Mouse (Mus musculus) lung, embryonic 16.5 days (tissue): ENCODE data around the gene Gm2a. TPM values are rescaled to one million over a fixed set of nuclear protein-coding genes. Genes with fewer than 3 reads are reported as not detected.
"Not testable (repeated sequence)": the region's sequence is repeated elsewhere in the genome, so short reads cannot be mapped to it uniquely, and the experiment has no call there.

ENCODE experiments used
- ATAC-seq: fragments of 200-750 bp; cut with Nextera tagmentation; 2 replicates; pipeline ENCODE4 v1.8.0; 2017; ENCODE audit warnings: low read depth, mild to moderate bottlenecking, moderate library complexity
- H3K27ac ChIP-seq: fragments of 300-500 bp; sonication (generic); 2 replicates; pipeline ENCODE4 v1.5.1; 2014; ENCODE audit warnings: mild to moderate bottlenecking, control low read depth, low read length
- H3K27me3 ChIP-seq: fragments of 300-500 bp; sonication (generic); 2 replicates; pipeline ENCODE4 v1.6.1; 2014; ENCODE audit warnings: low read depth, low read length, mixed read lengths; ENCODE audit not compliant: control insufficient read depth, insufficient read depth
- H3K36me3 ChIP-seq: fragments of 300-500 bp; sonication (generic); 2 replicates; pipeline ENCODE4 v1.6.1; 2014; ENCODE audit warnings: low read length; ENCODE audit not compliant: control insufficient read depth, insufficient read depth
- H3K4me1 ChIP-seq: fragments of 300-500 bp; sonication (generic); replicated peaks from 2 replicates; pipeline ENCODE4 v1.6.1; 2014; ENCODE audit warnings: low read length, mixed read lengths; ENCODE audit not compliant: control insufficient read depth, insufficient read depth
- H3K4me2 ChIP-seq: fragments of 300-500 bp; sonication (generic); 2 replicates; pipeline ENCODE4 v1.6.1; 2014; ENCODE audit warnings: low read depth, low read length, control low read depth
- H3K4me3 ChIP-seq: fragments of 300-500 bp; sonication (generic); 2 replicates; pipeline ENCODE4 v1.5.1; 2014; ENCODE audit warnings: mild to moderate bottlenecking, low read length, control low read depth
- H3K9ac ChIP-seq: fragments of 300-500 bp; sonication (generic); 2 replicates; pipeline ENCODE4 v1.6.1; 2014; ENCODE audit warnings: low read length, control low read depth
- H3K9me3 ChIP-seq: fragments of 300-500 bp; sonication (generic); 2 replicates; pipeline ENCODE4 v1.6.1; 2016; ENCODE audit warnings: low read length; ENCODE audit not compliant: control insufficient read depth
- WGBS: fragments of 180-500 bp; shearing (Covaris S2); extraction: QIAGEN DNeasy Blood & Tissue Kit; methylation state at CpG from one replicate; pipeline ENCODE4 v1.1.7; 2014; 5-methylcytosine and 5-hydroxymethylcytosine counted together
- polyA plus RNA-seq: library from polyadenylated mRNA; unstranded; fragments of >200 nt; fragmentation: Nextera tagmentation; extraction: Ambion mirVana; gene quantifications from 2 replicates; pipeline ENCODE4 v1.2.1, GENCODE M21; 2015

The Gm2a gene
- polyA plus RNA-seq, 1 experiment from 2014 or later, result 22.8 TPM

DNA sequence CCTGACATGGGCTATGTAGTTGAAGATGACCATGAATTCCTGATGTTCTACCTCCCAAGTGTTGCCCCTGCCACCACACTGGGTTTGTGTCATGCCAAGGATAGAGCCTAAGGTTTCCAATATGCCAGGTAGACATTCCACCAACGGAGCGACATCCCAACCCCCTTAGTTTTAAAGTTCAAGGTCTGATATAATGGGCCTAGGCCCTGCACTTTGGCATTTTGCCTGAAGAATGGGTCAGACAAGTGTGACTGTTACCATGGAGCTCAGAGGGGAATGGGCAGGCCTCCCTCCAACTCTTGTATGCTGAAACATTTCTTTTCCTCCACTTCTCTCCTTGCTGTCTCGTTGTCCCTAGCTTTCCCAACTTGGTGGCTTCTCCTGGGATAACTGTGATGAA lies 5.3 kb downstream of the Gm2a start:
- no peak for ATAC-seq
- no peaks in the 10 kb centered on the region for H3K9me3 ChIP-seq
- 74% methylated on average over 3 of the region's 3 CpGs for WGBS
- no peaks in the 10 kb centered on the region for H3K4me1 ChIP-seq
- H3K9ac ChIP-seq, result no peak overlapping the region
- no peak overlapping the region for H3K4me2 ChIP-seq
- H3K36me3 ChIP-seq, result no peaks in the 10 kb centered on the region
- H3K27ac ChIP-seq, result no peak overlapping the region
- no peak overlapping the region for H3K4me3 ChIP-seq
- H3K27me3 ChIP-seq, result no peaks in the 10 kb centered on the region

DNA sequence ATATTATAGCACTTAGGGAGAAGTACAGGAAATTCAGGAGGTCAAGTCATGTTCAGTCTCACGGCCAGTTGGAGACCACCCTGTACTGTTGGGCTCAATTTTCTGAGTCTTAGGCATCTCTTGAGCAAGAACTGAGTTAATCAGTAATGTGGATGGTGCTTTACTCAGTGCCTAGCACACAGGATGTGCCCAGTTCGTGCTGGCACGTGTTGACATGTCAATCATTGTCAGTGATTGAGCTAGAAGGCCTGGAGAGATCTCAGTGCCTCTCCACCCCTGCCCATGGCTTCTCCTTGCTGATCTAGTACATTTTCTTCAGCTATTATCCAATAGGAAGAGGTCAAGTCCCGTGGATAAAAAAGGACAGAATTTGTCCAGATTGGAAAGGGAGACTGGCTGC lies 7.5 kb downstream of the Gm2a start:
- Histone ChIP-seq H3K36me3 (no peaks in the 10 kb centered on the region), H3K4me1 (no peaks in the 10 kb centered on the region), H3K4me3 (no peak overlapping the region), H3K27ac (no peak overlapping the region), H3K9ac (no peak overlapping the region), H3K4me2 (no peak overlapping the region), H3K27me3 (no peaks in the 10 kb centered on the region), H3K9me3 (no peaks in the 10 kb centered on the region)
- ATAC-seq, result no peak
- WGBS, result 55% methylated on average over 4 of the region's 4 CpGs

DNA sequence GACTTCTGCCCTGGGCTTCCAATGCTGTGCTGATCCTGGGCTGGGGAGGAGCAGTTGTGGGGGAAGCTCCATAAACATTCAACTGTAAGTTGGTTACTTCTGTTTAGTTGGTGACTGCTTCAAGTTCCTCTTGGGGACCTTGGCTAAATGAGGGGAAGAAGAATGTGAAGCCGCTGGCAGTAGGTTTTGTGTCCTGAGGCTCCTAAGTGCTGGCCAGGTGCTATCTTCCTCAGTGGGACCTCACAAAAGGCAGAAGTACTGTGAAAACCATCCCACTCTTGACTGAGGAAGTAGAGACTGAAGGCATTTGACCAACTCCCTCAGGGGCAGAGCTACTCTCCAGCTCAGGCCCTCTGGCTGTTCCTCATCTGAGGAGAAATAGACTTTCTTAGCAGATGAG lies 8.7 kb downstream of the Gm2a start:
- Histone ChIP-seq H3K4me3 (no peak overlapping the region), H3K9ac (no peak overlapping the region), H3K9me3 (no peaks in the 10 kb centered on the region), H3K36me3 (no peaks in the 10 kb centered on the region), H3K4me2 (no peak overlapping the region), H3K27me3 (no peaks in the 10 kb centered on the region), H3K4me1 (no peaks in the 10 kb centered on the region), H3K27ac (no peak overlapping the region)
- no peak for ATAC-seq
- WGBS, result 83% methylated on average over 1 of the region's 1 CpGs

DNA sequence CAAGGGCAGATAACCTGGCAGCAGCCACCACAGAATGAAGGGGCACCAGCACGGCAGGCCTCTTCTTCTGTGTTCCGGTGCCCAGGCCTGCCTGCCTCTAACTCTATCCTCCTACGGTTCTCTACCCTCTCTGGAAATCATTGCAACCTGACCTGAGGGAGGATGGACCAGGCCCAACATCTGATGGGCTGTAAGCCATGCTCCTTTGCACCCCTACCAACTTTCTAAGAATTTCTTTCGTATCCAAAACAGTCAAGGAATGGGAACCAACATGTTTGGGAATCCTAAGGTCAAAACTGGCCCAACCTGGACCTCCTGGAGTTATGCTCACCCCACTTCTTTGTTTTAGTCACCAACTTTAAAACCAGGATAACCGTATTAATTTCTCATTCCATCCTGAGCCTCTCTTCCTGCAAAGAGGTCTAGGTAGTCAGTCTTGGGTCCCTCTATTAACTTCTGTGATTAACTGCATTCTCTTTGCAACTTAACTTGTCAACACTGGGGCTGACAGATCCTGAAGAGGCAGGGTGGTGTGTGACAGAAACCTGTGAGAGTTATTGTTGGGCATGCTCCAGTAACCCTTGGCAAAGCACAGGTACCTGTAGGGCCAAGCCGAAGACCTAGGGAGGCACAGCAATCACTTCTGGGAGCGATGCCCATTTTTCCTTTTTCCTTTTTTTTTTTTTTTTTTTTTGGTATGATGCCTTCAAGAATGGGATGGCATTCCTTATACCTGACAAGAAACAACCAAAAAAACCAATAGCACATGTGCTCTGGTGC lies 11.8 kb downstream of the Gm2a start:
- no peak overlapping the region for H3K27ac ChIP-seq

DNA sequence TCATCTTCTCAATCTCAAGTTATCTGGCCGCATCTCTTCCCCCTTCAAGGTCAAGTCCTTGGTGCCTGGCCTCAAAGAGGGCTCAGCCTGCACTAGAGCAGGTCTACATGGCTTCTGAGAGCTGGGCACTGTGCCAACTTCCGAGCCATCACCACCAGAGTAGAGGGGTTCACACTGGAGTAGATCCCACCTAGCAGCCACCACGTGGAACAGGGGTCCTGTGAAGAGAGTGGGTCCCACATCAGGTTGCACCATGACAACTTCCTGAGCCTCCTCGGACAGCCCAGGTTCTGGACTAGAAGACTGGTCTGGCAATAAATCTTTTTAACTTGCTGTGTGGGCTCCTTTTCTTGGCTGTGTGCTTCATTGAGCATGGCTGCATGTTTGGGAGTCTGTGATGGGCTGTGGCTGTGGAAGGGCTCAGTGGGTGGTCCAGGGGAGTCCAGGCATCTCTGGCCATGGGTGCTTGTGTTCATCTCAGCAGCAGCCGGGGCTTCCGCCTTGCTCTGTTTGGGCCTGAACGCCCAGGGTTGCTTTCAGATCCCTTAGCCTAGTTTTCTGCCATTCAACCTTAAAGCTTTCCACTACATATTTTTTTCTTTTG lies 12.8 kb downstream of the Gm2a start:
- H3K27ac ChIP-seq, result no peak overlapping the region
- H3K9ac ChIP-seq, result no peak overlapping the region
- WGBS, result 43% methylated on average over 7 of the region's 7 CpGs
- no peaks in the 10 kb centered on the region for H3K27me3 ChIP-seq
- no peaks in the 10 kb centered on the region for H3K36me3 ChIP-seq
- 0 out of 2 replicates have a peak, but pooled peaks cover 3% of the 10 kb centered on the region for H3K4me1 ChIP-seq
- H3K4me3 ChIP-seq, result no peak overlapping the region
- H3K4me2 ChIP-seq, result no peak overlapping the region
- 0 out of 2 replicates have a peak, but pooled peaks have one; percentile 48 for ATAC-seq
- H3K9me3 ChIP-seq, result no peaks in the 10 kb centered on the region; the same call in 1 of the 2 replicates

More for the DNA sequence above, 11.8 kb downstream of the Gm2a start:
- no peaks in the 10 kb centered on the region for H3K9me3 ChIP-seq
- 0 out of 2 replicates have a peak, but pooled peaks cover 3% of the 10 kb centered on the region for H3K4me1 ChIP-seq
- no peaks in the 10 kb centered on the region for H3K36me3 ChIP-seq
- H3K27me3 ChIP-seq, result no peaks in the 10 kb centered on the region
- ATAC-seq, result no peak
- H3K4me3 ChIP-seq, result no peak overlapping the region
- no peak overlapping the region for H3K4me2 ChIP-seq
- H3K9ac ChIP-seq, result no peak overlapping the region
- 86% methylated on average over 7 of the region's 7 CpGs for WGBS

DNA sequence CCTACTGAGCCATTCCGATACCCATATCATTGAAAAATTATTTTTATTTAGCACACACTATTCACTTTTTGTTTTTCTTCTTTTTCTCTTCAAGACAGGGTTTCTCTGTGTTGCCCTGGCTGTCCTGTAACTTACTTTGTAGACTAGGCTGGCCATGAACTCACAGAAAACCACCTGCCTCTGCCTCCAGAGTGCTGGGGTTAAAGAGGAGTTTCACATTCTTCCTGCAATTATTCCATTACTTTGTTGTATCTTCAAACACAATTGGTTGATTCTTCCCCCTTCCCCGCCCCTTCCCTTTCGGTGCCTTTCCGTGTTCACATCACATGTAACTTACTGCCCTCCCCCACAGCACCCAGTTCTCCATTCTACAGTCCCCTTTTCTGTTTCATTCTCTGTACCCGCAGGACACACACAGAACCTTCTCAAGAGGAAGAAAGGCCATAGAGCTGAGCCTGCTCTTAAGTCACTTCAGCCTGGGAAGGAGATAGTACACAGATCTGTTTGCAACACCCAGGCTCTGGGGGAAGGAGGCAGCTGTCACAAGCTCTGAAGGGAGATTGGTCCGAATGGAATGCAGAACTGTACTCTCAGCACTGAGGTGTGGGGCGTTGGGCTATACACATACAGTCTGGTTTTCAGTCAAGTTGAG lies 15.4 kb downstream of the Gm2a start:
- H3K36me3 ChIP-seq, result no peaks in the 10 kb centered on the region
- H3K9ac ChIP-seq, result no peak overlapping the region
- no peaks in the 10 kb centered on the region for H3K27me3 ChIP-seq
- H3K4me2 ChIP-seq, result no peak overlapping the region
- H3K9me3 ChIP-seq, result no peaks in the 10 kb centered on the region; the same call in 1 of the 2 replicates
- 0 out of 2 replicates have a peak, but pooled peaks cover 3% of the 10 kb centered on the region for H3K4me1 ChIP-seq
- peak overlapping the region; percentile 73 for H3K27ac ChIP-seq
- H3K4me3 ChIP-seq, result no peak overlapping the region
- peak; percentile 65 for ATAC-seq
- WGBS, result 37% methylated on average over 7 of the region's 7 CpGs

DNA sequence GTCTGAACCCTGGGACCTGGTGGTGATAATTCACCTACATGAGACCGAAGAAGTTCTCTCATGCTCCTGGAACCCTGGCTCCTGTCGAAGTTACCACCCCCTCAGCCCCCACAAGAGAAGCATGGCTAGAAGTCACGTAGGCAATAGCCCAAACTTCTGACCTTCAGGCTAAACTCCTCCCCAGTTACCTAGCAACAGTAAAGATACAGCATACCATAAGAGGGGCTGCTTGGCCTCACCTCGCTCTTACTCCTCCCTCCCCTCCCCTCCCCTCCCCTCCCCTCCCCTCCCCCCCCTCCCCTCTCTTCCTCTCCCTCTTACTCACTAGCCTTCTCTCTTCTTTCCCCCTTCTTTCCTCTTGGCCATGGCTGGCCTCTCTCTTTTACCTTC lies 15.9 kb downstream of the Gm2a start:
- H3K27me3 ChIP-seq, H3K4me2 ChIP-seq, H3K9ac ChIP-seq, H3K9me3 ChIP-seq, H3K4me1 ChIP-seq, H3K4me3 ChIP-seq, H3K36me3 ChIP-seq: not testable (repeated sequence)
- peak; percentile 47; the same call in 1 of the 2 replicates for ATAC-seq
- H3K27ac ChIP-seq, result peak overlapping the region; percentile 73
- WGBS, result 11% methylated on average over 4 of the region's 4 CpGs

DNA sequence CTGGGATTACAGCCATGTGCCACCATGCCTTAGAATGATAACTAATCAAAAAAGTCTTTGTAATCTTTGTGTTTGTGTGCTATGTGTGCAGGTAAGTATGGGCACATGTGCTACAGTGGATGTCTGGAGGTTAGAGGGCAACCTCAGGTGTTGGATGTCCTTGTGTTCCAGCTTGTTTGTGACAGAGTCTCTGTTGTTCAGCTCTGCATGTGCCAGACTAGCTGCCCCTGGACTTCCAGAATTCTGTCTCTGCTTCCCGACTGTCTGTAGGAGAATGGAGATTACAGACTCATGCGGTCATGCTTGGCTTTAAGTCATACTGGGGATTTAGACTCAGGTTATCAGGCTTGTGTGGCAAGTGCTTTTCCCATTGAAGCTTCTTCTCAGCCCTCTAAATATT lies 16.4 kb downstream of the Gm2a start:
- no peak overlapping the region for H3K27ac ChIP-seq

DNA sequence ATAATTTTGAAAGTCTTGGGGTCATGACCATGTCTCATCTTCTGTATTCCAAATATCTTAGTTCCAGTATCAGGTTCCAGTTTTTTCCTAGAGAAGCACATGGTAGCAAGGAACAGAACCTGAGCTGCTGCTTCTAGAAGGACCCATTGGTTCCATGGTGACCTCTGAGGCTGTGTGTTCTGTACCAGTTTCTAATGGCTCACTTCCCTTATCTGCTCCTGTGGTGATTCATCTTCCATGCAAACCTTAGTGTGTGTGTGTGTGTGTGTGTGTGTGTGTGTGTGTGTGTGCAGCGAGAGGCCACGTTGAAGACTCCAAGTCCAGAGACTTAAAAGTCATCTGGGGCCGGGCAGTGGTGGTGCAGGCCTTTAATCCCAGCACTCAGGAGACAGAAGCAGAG lies 18.1 kb downstream of the Gm2a start:
- H3K36me3 ChIP-seq, result no peaks in the 10 kb centered on the region
- H3K27me3 ChIP-seq, result no peaks in the 10 kb centered on the region
- no peak overlapping the region for H3K27ac ChIP-seq
- H3K9ac ChIP-seq, result no peak overlapping the region
- 80% methylated on average over 3 of the region's 3 CpGs for WGBS
- peaks cover 3% of the 10 kb centered on the region; the same call in 1 of the 2 replicates for H3K9me3 ChIP-seq
- H3K4me3 ChIP-seq, result no peak overlapping the region
- ATAC-seq, result no peak
- H3K4me1 ChIP-seq, result 0 out of 2 replicates have a peak, but pooled peaks cover 3% of the 10 kb centered on the region
- no peak overlapping the region for H3K4me2 ChIP-seq

More for the DNA sequence above, 16.4 kb downstream of the Gm2a start:
- no peaks in the 10 kb centered on the region; the same call in 1 of the 2 replicates for H3K9me3 ChIP-seq
- H3K4me2 ChIP-seq, result no peak overlapping the region
- ATAC-seq, result no peak
- no peaks in the 10 kb centered on the region for H3K27me3 ChIP-seq
- no peak overlapping the region for H3K4me3 ChIP-seq
- H3K9ac ChIP-seq, result no peak overlapping the region
- whole genome bisulfite sequencing, result 73% methylated on average over 2 of the region's 2 CpGs
- H3K36me3 ChIP-seq, result no peaks in the 10 kb centered on the region
- 0 out of 2 replicates have a peak, but pooled peaks cover 3% of the 10 kb centered on the region for H3K4me1 ChIP-seq
